Mouse (Mus musculus): ENCODE measurements around the gene BC030500. TPM values are rescaled to one million over a fixed set of nuclear protein-coding genes. Genes with fewer than 3 reads are reported as not detected.
A peak's percentile ranks its signal among the peaks of the same experiment; 100 is the strongest.

BC030500 gene
- polyA plus RNA-seq, 1 experiment, result not detected

GRCm38 (mm10) chr8:58912840-58913639 lies 1.5 kb downstream of the BC030500 start:
- Histone ChIP-seq H3K27ac (ENCODE audit: insufficient read depth, low read length) (no peak overlapping the region), H3K27me3 (ENCODE audit: control insufficient read depth, insufficient read depth, low read length, poor library complexity, severe bottlenecking) (no peaks in the 10 kb centered on the region; the same call in none of the 2 replicates), H3K4me1 (ENCODE audit: control insufficient read depth, insufficient read depth, low read length) (no peaks in the 10 kb centered on the region), H3K9ac (ENCODE audit: low read depth, poor library complexity, severe bottlenecking) (no peak overlapping the region), H3K4me3 (ENCODE audit: low read depth, low read length) (peak overlapping the region; percentile 49), H3K9me3 (replicated peaks; ENCODE audit: control insufficient read depth, insufficient read depth, low read length, poor library complexity, severe bottlenecking) (no peaks in the 10 kb centered on the region), H3K36me3 (ENCODE audit: control insufficient read depth, insufficient read depth, low read length, poor library complexity, severe bottlenecking) (no peaks in the 10 kb centered on the region)
- no peak for TF ChIP-seq EP300 (IDR thresholded peaks at IDR 0.05; ENCODE audit: insufficient read depth, low read depth, low read length)
- no peak for TF ChIP-seq POLR2A (IDR thresholded peaks at IDR 0.05; ENCODE audit: insufficient read depth, low read length)
- no peak for TF ChIP-seq CTCF (IDR thresholded peaks at IDR 0.05; ENCODE audit: low read depth, low read length)

- Histone ChIP-seq H3K4me3 (ENCODE audit: low read depth, low read length) (no peak overlapping the region), H3K36me3 (ENCODE audit: control insufficient read depth, insufficient read depth, low read length, poor library complexity, severe bottlenecking) (no peaks in the 10 kb centered on the region), H3K9me3 (replicated peaks; ENCODE audit: control insufficient read depth, insufficient read depth, low read length, poor library complexity, severe bottlenecking) (no peaks in the 10 kb centered on the region), H3K27ac (ENCODE audit: insufficient read depth, low read length) (no peak overlapping the region), H3K9ac (ENCODE audit: low read depth, poor library complexity, severe bottlenecking) (no peak overlapping the region), H3K27me3 (ENCODE audit: control insufficient read depth, insufficient read depth, low read length, poor library complexity, severe bottlenecking) (no peaks in the 10 kb centered on the region; the same call in none of the 2 replicates), H3K4me1 (ENCODE audit: control insufficient read depth, insufficient read depth, low read length) (no peaks in the 10 kb centered on the region)
- no peak for TF ChIP-seq CTCF (IDR thresholded peaks at IDR 0.05; ENCODE audit: low read depth, low read length)
- no peak for TF ChIP-seq EP300 (IDR thresholded peaks at IDR 0.05; ENCODE audit: insufficient read depth, low read depth, low read length)
- no peak for TF ChIP-seq POLR2A (IDR thresholded peaks at IDR 0.05; ENCODE audit: insufficient read depth, low read length)
These were observed 2.0 kb downstream of the BC030500 start for GRCm38 (mm10) chr8:58913640-58913968.

- H3K4me3 ChIP-seq (ENCODE audit: low read depth, low read length), result no peak overlapping the region
- H3K4me1 ChIP-seq (ENCODE audit: control insufficient read depth, insufficient read depth, low read length), result no peaks in the 10 kb centered on the region
- no peak overlapping the region for H3K9ac ChIP-seq (ENCODE audit: low read depth, poor library complexity, severe bottlenecking)
- TF ChIP-seq EP300 (IDR thresholded peaks at IDR 0.05; ENCODE audit: insufficient read depth, low read depth, low read length), result no peak
- no peak for TF ChIP-seq CTCF (IDR thresholded peaks at IDR 0.05; ENCODE audit: low read depth, low read length)
- no peak for TF ChIP-seq POLR2A (IDR thresholded peaks at IDR 0.05; ENCODE audit: insufficient read depth, low read length)
- no peak overlapping the region for H3K27ac ChIP-seq (ENCODE audit: insufficient read depth, low read length)
- H3K27me3 ChIP-seq (ENCODE audit: control insufficient read depth, insufficient read depth, low read length, poor library complexity, severe bottlenecking), result no peaks in the 10 kb centered on the region; the same call in none of the 2 replicates
- H3K36me3 ChIP-seq (ENCODE audit: control insufficient read depth, insufficient read depth, low read length, poor library complexity, severe bottlenecking), result no peaks in the 10 kb centered on the region
- no peaks in the 10 kb centered on the region for H3K9me3 ChIP-seq (replicated peaks; ENCODE audit: control insufficient read depth, insufficient read depth, low read length, poor library complexity, severe bottlenecking)
These were observed 3.6 kb downstream of the BC030500 start for GRCm38 (mm10) chr8:58915142-58915541.

GRCm38 (mm10) chr8:58931066-58931465 lies 19.5 kb downstream of the BC030500 start:
- Histone ChIP-seq H3K36me3 (ENCODE audit: control insufficient read depth, insufficient read depth, low read length, poor library complexity, severe bottlenecking) (no peaks in the 10 kb centered on the region), H3K4me1 (ENCODE audit: control insufficient read depth, insufficient read depth, low read length) (no peaks in the 10 kb centered on the region), H3K27ac (ENCODE audit: insufficient read depth, low read length) (no peak overlapping the region), H3K27me3 (ENCODE audit: control insufficient read depth, insufficient read depth, low read length, poor library complexity, severe bottlenecking) (no peaks in the 10 kb centered on the region), H3K9me3 (replicated peaks; ENCODE audit: control insufficient read depth, insufficient read depth, low read length, poor library complexity, severe bottlenecking) (peaks cover 1% of the 10 kb centered on the region; the same call in 1 of the 2 replicates), H3K4me3 (ENCODE audit: low read depth, low read length) (no peak overlapping the region), H3K9ac (ENCODE audit: low read depth, poor library complexity, severe bottlenecking) (no peak overlapping the region)
- TF ChIP-seq EP300 (IDR thresholded peaks at IDR 0.05; ENCODE audit: insufficient read depth, low read depth, low read length) (no peak), POLR2A (IDR thresholded peaks at IDR 0.05; ENCODE audit: insufficient read depth, low read length) (no peak), CTCF (IDR thresholded peaks at IDR 0.05; ENCODE audit: low read depth, low read length) (no peak)

- no peaks in the 10 kb centered on the region for H3K4me1 ChIP-seq (ENCODE audit: control insufficient read depth, insufficient read depth, low read length)
- no peaks in the 10 kb centered on the region for H3K9me3 ChIP-seq (replicated peaks; ENCODE audit: control insufficient read depth, insufficient read depth, low read length, poor library complexity, severe bottlenecking)
- no peaks in the 10 kb centered on the region for H3K27me3 ChIP-seq (ENCODE audit: control insufficient read depth, insufficient read depth, low read length, poor library complexity, severe bottlenecking)
- TF ChIP-seq EP300 (IDR thresholded peaks at IDR 0.05; ENCODE audit: insufficient read depth, low read depth, low read length) (no peak), POLR2A (IDR thresholded peaks at IDR 0.05; ENCODE audit: insufficient read depth, low read length) (no peak), CTCF (IDR thresholded peaks at IDR 0.05; ENCODE audit: low read depth, low read length) (no peak)
- H3K27ac ChIP-seq (ENCODE audit: insufficient read depth, low read length), result no peak overlapping the region
- H3K9ac ChIP-seq (ENCODE audit: low read depth, poor library complexity, severe bottlenecking), result no peak overlapping the region
- no peak overlapping the region for H3K4me3 ChIP-seq (ENCODE audit: low read depth, low read length)
- H3K36me3 ChIP-seq (ENCODE audit: control insufficient read depth, insufficient read depth, low read length, poor library complexity, severe bottlenecking), result no peaks in the 10 kb centered on the region
These were observed 32.2 kb downstream of the BC030500 start for GRCm38 (mm10) chr8:58943773-58944172.

- Histone ChIP-seq H3K27ac (ENCODE audit: insufficient read depth, low read length) (no peak overlapping the region), H3K36me3 (ENCODE audit: control insufficient read depth, insufficient read depth, low read length, poor library complexity, severe bottlenecking) (no peaks in the 10 kb centered on the region), H3K4me1 (ENCODE audit: control insufficient read depth, insufficient read depth, low read length) (no peaks in the 10 kb centered on the region), H3K9me3 (replicated peaks; ENCODE audit: control insufficient read depth, insufficient read depth, low read length, poor library complexity, severe bottlenecking) (no peaks in the 10 kb centered on the region), H3K4me3 (ENCODE audit: low read depth, low read length) (no peak overlapping the region), H3K9ac (ENCODE audit: low read depth, poor library complexity, severe bottlenecking) (no peak overlapping the region), H3K27me3 (ENCODE audit: control insufficient read depth, insufficient read depth, low read length, poor library complexity, severe bottlenecking) (no peaks in the 10 kb centered on the region)
- TF ChIP-seq EP300 (IDR thresholded peaks at IDR 0.05; ENCODE audit: insufficient read depth, low read depth, low read length), result no peak
- TF ChIP-seq CTCF (IDR thresholded peaks at IDR 0.05; ENCODE audit: low read depth, low read length), result no peak
- TF ChIP-seq POLR2A (IDR thresholded peaks at IDR 0.05; ENCODE audit: insufficient read depth, low read length), result no peak
These were observed 45.7 kb downstream of the BC030500 start for GRCm38 (mm10) chr8:58957195-58957739.

Other genes with a start within 250 kb of the BC030500 start
- gene Galntl6, start 885 bp downstream of the BC030500 start, polyA plus RNA-seq (2011; ENCODE audit: insufficient read depth, insufficient read length, low read depth, missing spikeins), result not detected in 2 replicates

Data from ES-Bruce4 (cell line).